Mouse (Mus musculus): ENCODE results near the gene Fam219b. TPM values are rescaled to one million over a fixed set of nuclear protein-coding genes. Genes with fewer than 3 reads are reported as not detected.

Gene Fam219b
- polyA plus RNA-seq, 1 experiment from 2014 or later = 25.0 TPM

DNA sequence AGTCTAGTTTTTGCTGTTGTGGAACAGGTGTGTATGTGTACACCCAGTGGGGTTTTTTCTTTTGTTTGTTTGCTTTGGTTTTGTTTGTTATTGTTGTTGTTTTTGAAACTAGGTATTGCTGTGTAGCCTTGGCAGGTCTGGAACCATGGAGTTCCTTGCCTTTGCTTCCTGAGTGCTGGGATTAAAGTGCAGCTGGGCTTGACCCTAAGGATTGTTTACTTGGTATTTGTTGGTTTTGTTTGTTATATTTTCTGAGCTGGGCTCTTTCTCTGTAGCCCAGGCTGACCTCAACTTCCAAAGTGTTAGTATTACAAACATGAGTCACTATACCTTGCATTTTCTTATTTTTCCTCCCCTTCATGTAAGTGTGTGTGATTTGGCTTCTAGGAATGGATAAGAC is 10.9 kb upstream of the Fam219b start:
- peaks cover 38% of the 10 kb centered on the region for H3K4me1 ChIP-seq (replicated peaks)
- H3K9me3 ChIP-seq = no peaks in the 10 kb centered on the region
- no peak overlapping the region for H3K27ac ChIP-seq (replicated peaks)
- no peaks in the 10 kb centered on the region for H3K27me3 ChIP-seq
- H3K4me3 ChIP-seq = no peak overlapping the region
- no peak for ATAC-seq (ENCODE audit: low FRiP score, low read depth)
- no peak overlapping the region for H3K4me2 ChIP-seq
- H3K36me3 ChIP-seq = peaks cover 12% of the 10 kb centered on the region
- H3K9ac ChIP-seq = no peak overlapping the region

DNA sequence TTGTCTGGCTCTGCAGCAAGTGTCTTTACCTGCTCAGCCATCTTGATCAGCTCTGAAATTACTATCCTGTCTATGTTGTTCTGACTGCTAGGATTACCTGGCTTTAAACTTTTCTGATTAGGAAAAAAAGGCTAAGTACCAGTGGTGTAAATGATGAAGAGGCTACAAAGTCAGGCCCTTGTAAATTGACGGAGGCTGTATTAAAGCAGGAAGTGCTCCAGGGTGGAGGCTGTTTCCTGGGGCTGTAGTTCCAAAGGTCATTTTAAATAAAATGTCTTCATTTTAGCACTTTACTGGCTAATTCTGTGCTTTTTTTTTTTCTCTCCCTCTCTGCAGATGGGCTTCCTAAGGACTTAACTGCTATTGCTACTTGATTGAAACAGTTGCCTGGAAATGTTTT is 5.4 kb upstream of the Fam219b start:
- no peaks in the 10 kb centered on the region for H3K9me3 ChIP-seq
- 86% methylated on average over 1 of the region's 1 CpGs for WGBS
- H3K27me3 ChIP-seq = no peaks in the 10 kb centered on the region
- H3K4me2 ChIP-seq = no peak overlapping the region
- H3K4me3 ChIP-seq = no peak overlapping the region
- no peak overlapping the region for H3K27ac ChIP-seq (replicated peaks)
- no peak for ATAC-seq (ENCODE audit: low FRiP score, low read depth)
- H3K9ac ChIP-seq = no peak overlapping the region
- peaks cover 48% of the 10 kb centered on the region for H3K36me3 ChIP-seq
- H3K4me1 ChIP-seq (replicated peaks) = peaks cover 7% of the 10 kb centered on the region

DNA sequence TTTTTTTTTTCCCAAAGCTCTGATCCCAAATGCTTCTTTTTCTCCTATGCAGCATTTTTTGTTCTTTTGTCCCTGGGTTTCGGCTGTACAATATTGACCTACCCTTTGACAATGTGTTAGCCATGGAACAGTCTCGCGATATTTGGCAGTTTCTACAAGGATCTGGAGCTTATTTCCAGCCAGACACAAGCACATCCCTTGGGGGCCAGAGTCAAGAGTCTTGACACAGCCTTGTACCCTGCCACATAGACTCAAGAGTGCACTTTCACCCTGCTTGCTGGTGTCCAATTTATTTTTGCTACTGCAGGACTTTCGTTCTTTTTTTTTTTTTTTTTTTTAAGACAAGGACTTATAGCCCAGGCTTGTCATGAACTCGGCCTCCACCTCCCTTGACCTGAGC is 966 bp upstream of the Fam219b start:
- Histone ChIP-seq H3K4me3 (0 out of 2 replicates have a peak overlapping the region, but pooled peaks have one; percentile 75), H3K4me2 (peak overlapping the region; percentile 79), H3K36me3 (peaks cover 46% of the 10 kb centered on the region), H3K27ac (replicated peaks) (peak overlapping the region; percentile 92; the same call in 1 of the 2 replicates), H3K9ac (peak overlapping the region; percentile 90; the same call in 1 of the 2 replicates), H3K27me3 (no peaks in the 10 kb centered on the region), H3K4me1 (replicated peaks) (peaks cover 23% of the 10 kb centered on the region), H3K9me3 (no peaks in the 10 kb centered on the region)
- ATAC-seq (ENCODE audit: low FRiP score, low read depth) = no peak
- 87% methylated on average over 5 of the region's 5 CpGs for WGBS

DNA sequence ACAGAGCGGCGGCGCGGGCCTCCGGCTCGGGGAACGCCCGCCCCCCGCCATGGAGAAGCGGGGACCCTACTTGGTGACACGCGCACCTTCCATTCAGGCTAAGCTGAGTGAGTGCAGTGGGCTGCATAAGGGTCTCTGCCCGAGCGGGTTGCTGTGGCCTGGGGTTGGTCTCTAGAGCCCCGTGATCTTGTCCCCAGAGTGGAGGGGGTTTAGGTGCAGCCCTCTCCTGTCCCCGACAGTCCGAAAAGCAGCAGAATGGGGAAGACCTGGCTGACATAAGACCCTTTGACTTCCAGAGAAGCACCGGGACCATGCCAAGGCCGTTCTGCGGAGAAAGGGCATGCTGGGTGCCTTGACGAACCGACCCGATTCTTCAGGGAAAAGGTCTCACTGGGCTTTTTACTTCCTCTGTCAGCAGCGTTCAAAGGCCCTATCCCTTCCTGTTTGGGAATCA is 427 bp downstream of the Fam219b start:
- Histone ChIP-seq H3K27me3 (no peaks in the 10 kb centered on the region), H3K4me2 (peak overlapping the region; percentile 79), H3K36me3 (peaks cover 40% of the 10 kb centered on the region), H3K27ac (replicated peaks) (peak overlapping the region; percentile 92), H3K9me3 (no peaks in the 10 kb centered on the region), H3K4me3 (peak overlapping the region; percentile 75), H3K4me1 (replicated peaks) (peaks cover 23% of the 10 kb centered on the region), H3K9ac (peak overlapping the region; percentile 90)
- ATAC-seq (ENCODE audit: low FRiP score, low read depth) = peak; percentile 83
- 0% methylated on average over 24 of the region's 24 CpGs for WGBS

DNA sequence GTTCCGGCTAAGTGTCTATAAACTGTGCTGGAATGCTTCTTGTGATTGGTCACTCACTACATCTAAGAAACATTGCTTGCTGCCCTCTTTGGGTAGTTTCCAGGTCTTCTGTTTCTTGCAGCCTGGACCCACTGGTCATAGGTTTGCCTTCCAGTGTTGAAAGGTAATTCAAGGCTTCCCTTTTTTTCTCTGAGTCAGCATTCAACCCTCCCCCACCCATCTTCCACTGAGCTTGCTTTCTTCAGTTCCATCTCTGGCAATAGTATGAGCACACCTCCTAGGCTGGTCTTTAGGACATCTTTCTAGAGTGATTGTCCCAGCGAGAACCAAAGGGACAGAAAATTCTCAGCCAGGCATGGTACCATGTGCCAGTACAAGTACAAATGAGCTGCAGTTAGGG is 2.2 kb downstream of the Fam219b start:
- no peak for ATAC-seq (ENCODE audit: low FRiP score, low read depth)
- Histone ChIP-seq H3K4me3 (no peak overlapping the region), H3K9me3 (no peaks in the 10 kb centered on the region), H3K4me2 (no peak overlapping the region), H3K36me3 (peaks cover 41% of the 10 kb centered on the region), H3K9ac (no peak overlapping the region), H3K27ac (replicated peaks) (no peak overlapping the region), H3K4me1 (replicated peaks) (peaks cover 24% of the 10 kb centered on the region), H3K27me3 (no peaks in the 10 kb centered on the region)
- 92% methylated on average over 2 of the region's 2 CpGs for WGBS

DNA sequence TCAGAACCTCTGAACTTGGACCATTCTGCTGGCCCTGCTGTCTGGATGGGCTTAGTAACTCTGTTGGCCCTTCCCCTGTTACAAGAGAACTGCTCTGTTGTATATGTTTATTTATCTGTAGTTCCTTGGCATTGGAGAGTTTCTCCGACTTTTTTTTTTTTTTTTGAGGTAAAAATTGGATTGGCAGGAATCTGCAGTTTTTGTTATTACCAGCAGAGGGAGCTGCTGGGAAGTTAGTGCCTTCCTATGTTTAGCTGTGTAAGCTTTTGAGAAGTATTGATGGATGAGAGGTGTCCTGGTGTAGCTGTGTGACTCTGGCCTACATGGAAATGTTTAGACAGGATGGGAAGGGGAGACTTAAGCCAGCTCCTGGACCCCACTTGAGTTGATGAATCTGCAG is 4.0 kb downstream of the Fam219b start:
- ATAC-seq (ENCODE audit: low FRiP score, low read depth) = no peak
- Histone ChIP-seq H3K4me3 (no peak overlapping the region), H3K4me1 (replicated peaks) (peaks cover 29% of the 10 kb centered on the region), H3K36me3 (peaks cover 51% of the 10 kb centered on the region), H3K9me3 (no peaks in the 10 kb centered on the region), H3K27me3 (no peaks in the 10 kb centered on the region), H3K4me2 (no peak overlapping the region), H3K9ac (no peak overlapping the region), H3K27ac (replicated peaks) (0 out of 2 replicates have a peak overlapping the region, but pooled peaks have one; percentile 29)
- 6% methylated on average over 1 of the region's 1 CpGs for WGBS

DNA sequence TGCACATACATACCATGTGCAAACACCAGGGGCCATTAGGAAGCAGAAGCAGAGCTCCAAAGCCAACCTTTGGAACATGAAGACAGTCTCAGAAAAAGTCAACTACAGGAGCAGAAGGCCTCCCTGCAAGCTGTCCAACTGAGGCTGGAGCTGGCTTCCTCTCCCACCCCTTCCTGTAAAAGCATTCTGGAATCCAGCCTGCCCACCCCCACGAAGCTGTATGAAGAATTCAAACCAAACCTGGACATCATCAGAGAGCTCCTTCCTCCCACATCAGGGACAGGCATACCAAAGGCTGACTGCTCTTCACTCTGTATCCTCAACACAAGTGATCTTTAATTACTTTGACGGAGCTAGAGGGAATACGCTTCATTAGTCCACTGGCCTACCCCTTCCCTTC is 6.6 kb downstream of the Fam219b start:
- Histone ChIP-seq H3K27ac (replicated peaks) (no peak overlapping the region), H3K9me3 (no peaks in the 10 kb centered on the region), H3K36me3 (peaks cover 67% of the 10 kb centered on the region), H3K27me3 (no peaks in the 10 kb centered on the region), H3K9ac (no peak overlapping the region), H3K4me2 (no peak overlapping the region), H3K4me1 (replicated peaks) (peaks cover 16% of the 10 kb centered on the region), H3K4me3 (no peak overlapping the region)
- WGBS = 83% methylated on average over 3 of the region's 3 CpGs
- no peak for ATAC-seq (ENCODE audit: low FRiP score, low read depth)

DNA sequence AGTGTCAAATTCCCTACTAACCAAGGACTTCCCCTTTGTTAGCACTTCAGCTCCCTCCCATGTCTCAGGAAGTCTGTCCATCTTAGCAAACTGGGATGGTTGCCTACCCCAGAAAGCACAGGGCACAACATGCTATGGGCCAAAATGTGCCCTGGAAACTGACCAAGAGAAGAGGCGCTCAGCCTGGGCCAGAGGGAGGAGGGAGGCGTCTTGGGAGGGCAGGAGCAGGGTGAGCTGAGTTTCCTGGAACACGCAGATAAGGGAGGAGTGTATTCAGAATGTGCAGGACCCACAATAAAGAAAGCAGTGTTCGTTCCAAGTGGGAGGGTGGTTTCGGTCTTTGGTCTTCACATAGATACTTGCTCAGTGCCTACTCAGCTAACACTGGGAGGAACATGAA is 10.0 kb downstream of the Fam219b start:
- Histone ChIP-seq H3K27ac (replicated peaks) (no peak overlapping the region), H3K4me1 (replicated peaks) (peaks cover 29% of the 10 kb centered on the region), H3K36me3 (peaks cover 64% of the 10 kb centered on the region), H3K27me3 (no peaks in the 10 kb centered on the region), H3K9me3 (no peaks in the 10 kb centered on the region), H3K4me2 (no peak overlapping the region), H3K4me3 (no peak overlapping the region), H3K9ac (no peak overlapping the region)
- ATAC-seq (ENCODE audit: low FRiP score, low read depth) = no peak
- 87% methylated on average over 5 of the region's 5 CpGs for WGBS

DNA sequence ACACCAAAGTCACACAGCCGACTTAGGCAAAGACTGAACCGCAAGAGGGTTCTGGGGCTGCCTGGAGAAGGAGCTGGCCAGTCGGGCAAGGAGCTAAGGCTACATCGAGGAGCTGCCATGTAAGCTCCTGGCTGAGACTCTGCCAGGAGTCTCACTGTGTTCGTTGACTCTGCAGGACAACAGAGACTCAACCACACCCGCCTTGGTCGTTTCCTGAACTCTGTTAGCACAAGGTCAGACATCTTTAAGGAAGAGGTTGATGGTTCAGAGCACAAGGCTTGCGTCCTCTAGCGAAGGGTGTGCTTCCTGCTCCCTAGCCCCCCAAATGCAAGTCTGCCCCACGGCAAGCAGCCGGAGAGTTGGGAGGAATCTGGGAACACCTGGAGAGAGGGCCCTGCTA is 10.5 kb downstream of the Fam219b start:
- Histone ChIP-seq H3K27me3 (no peaks in the 10 kb centered on the region), H3K36me3 (peaks cover 58% of the 10 kb centered on the region), H3K4me3 (no peak overlapping the region), H3K4me2 (no peak overlapping the region), H3K27ac (replicated peaks) (no peak overlapping the region), H3K9me3 (no peaks in the 10 kb centered on the region), H3K4me1 (replicated peaks) (peaks cover 31% of the 10 kb centered on the region), H3K9ac (no peak overlapping the region)
- ATAC-seq (ENCODE audit: low FRiP score, low read depth) = no peak
- WGBS = 91% methylated on average over 11 of the region's 11 CpGs

DNA sequence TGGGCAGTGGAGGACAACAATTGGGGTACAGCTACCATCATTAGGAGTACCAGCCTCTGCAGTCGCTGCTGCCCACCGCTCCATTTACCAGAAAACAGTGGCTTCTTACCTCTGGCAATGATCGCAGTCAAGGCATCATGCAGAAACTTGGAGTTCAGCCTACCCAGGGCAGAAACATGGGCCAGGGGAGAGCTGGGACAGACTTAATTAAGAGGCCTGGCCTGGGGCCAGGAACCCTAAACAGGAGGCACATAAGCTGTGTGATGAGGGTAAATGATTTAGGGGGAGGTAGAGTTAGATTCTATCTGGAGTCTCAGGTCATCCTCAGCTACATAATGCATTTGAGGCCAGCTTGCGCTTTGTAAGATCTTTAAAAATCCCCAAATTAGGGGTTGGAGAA is 11.9 kb downstream of the Fam219b start:
- Histone ChIP-seq H3K4me3 (no peak overlapping the region), H3K27ac (replicated peaks) (no peak overlapping the region), H3K27me3 (no peaks in the 10 kb centered on the region), H3K36me3 (peaks cover 46% of the 10 kb centered on the region), H3K9me3 (no peaks in the 10 kb centered on the region), H3K4me1 (replicated peaks) (peaks cover 34% of the 10 kb centered on the region), H3K4me2 (no peak overlapping the region), H3K9ac (no peak overlapping the region)
- no peak for ATAC-seq (ENCODE audit: low FRiP score, low read depth)
- WGBS = 81% methylated on average over 4 of the region's 4 CpGs

DNA sequence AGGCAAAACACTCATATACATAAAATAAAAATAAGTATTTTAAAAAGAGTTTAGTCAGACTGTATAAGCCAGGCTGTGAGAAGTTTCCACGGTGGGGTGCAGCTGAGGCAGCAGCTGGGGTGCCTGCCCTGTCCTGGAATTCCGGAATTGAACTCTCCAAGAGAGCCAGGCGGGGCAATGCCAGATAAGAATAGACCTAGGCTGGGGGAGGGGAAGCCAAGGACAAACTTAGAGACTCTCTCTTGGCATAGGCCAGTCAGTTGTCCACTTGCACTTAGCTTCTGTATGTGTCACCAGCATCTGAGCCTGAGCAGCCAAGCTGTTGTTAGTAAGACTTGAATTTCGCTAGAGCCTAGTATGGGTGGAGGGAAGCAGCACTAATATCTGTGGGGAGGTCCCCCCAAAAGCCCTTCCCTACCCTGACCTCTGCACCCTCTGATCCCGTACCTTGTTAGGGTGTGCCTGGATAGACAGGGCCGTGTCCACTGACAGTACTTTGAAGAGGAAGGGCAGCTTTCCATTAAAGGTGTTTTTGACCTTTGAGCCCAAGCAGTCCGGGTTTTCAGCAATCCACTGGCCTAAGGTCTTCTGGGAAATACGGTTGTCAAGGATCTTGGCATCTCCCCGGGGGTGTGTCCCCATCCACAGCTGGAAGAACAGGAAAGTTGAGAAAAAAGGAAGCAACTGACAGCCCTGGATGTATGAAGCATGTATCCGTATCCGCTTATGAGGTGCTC is 13.0 kb downstream of the Fam219b start:
- H3K27ac ChIP-seq (replicated peaks) = no peak overlapping the region
- H3K4me3 ChIP-seq = no peak overlapping the region
- H3K27me3 ChIP-seq = no peaks in the 10 kb centered on the region
- no peak overlapping the region for H3K9ac ChIP-seq
- H3K4me1 ChIP-seq (replicated peaks) = peaks cover 28% of the 10 kb centered on the region
- no peak for ATAC-seq (ENCODE audit: low FRiP score, low read depth)
- no peaks in the 10 kb centered on the region for H3K9me3 ChIP-seq
- H3K4me2 ChIP-seq = no peak overlapping the region
- WGBS = 92% methylated on average over 11 of the region's 11 CpGs
- peaks cover 35% of the 10 kb centered on the region for H3K36me3 ChIP-seq

DNA sequence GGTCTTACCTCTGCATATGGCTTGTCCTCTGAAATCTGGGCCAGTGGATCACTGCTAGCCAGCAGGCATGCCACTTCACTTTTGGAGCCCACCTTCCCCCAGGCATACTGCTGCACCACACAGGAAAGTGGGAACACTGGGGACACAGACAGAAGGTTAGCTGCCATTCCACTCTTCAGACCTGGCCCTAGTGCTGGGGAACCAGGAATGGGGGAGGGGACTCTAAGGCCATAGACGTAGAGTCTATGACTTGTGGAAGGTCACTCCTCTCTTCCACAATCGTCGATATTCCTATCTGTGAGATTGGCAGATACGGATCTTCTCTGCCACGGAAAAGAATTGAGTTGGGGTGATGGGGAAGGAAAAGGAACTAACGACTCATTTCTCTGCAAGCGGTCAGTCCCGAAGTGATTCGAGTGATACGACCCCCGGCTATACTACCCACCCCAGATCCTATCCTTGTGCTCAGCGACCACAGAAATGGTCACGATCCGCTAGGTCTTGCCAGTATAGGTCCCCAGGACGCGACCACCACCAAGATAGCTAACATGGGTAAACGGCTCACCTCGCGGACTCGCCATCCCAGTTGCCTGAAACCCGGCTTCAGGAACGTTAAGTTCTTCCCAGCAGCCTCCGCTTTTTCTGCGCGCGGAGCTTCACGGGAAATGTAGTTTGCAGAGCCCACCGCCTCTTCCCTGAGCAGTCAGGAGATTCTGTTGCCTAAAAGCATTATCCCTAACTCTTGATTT is 15.0 kb downstream of the Fam219b start, which contains the start of gene Mpi:
Gene Mpi, minus strand, starts transcription at position 625 of the 749 bp plus-strand sequence.
- ATAC-seq (ENCODE audit: low FRiP score, low read depth) = peak; percentile 65
- 0 out of 2 replicates have a peak within 1 kb of the TSS, but pooled peaks have one; percentile 31 for H3K27ac ChIP-seq (replicated peaks)
- under 1% methylated on average over 28 of the region's 28 CpGs for WGBS

More for the DNA sequence above, 15.0 kb downstream of the Fam219b start, which contains the start of gene Mpi:
- H3K4me1 ChIP-seq (replicated peaks) = peaks cover 28% of the 10 kb centered on the region
- peak within 1 kb of the TSS; percentile 89 for H3K4me2 ChIP-seq
- no peaks in the 10 kb centered on the region for H3K9me3 ChIP-seq
- H3K4me3 ChIP-seq = peak within 1 kb of the TSS; percentile 67
- H3K27me3 ChIP-seq = no peaks in the 10 kb centered on the region
- peaks cover 26% of the 10 kb centered on the region for H3K36me3 ChIP-seq
- peak within 1 kb of the TSS; percentile 71 for H3K9ac ChIP-seq

All from hindbrain, embryonic 15.5 days (tissue).